Mouse (Mus musculus): ENCODE measurements around the gene Lrfn4.

Gene Lrfn4

GRCm38 (mm10) chr19:4615151-4616093 lies at the start of gene Lrfn4:
Gene Lrfn4, minus strand, starts transcription at chr19:4615667.
- DNase-seq (ENCODE audit: low read depth): peak; percentile 72

GRCm38 (mm10) chr19:4658156-4658555 lies 42.7 kb upstream of the Lrfn4 start:
- DNase-seq (ENCODE audit: low read depth): no peak

- DNase-seq (ENCODE audit: low read depth): no peak
These were observed 31.5 kb upstream of the Lrfn4 start for GRCm38 (mm10) chr19:4646917-4647492.

GRCm38 (mm10) chr19:4644271-4644670 lies 28.8 kb upstream of the Lrfn4 start:
- no peak for DNase-seq (ENCODE audit: low read depth)

- DNase-seq (ENCODE audit: low read depth): no peak
These were observed 20.5 kb upstream of the Lrfn4 start for GRCm38 (mm10) chr19:4635986-4636385.

- DNase-seq (ENCODE audit: low read depth): peak; percentile 60
These were observed 13.4 kb upstream of the Lrfn4 start for GRCm38 (mm10) chr19:4628819-4629218.

- DNase-seq (ENCODE audit: low read depth): no peak
These were observed 10.5 kb upstream of the Lrfn4 start for GRCm38 (mm10) chr19:4625829-4626535.

- DNase-seq (ENCODE audit: low read depth): peak; percentile 86
These were observed 9.8 kb upstream of the Lrfn4 start, which contains the start of gene Rce1 for GRCm38 (mm10) chr19:4625179-4625828. Gene Rce1, minus strand, starts transcription at chr19:4625641.

GRCm38 (mm10) chr19:4624406-4625178 lies 9.1 kb upstream of the Lrfn4 start:
- DNase-seq (ENCODE audit: low read depth): no peak

- no peak for DNase-seq (ENCODE audit: low read depth)
These were observed 8.5 kb upstream of the Lrfn4 start for GRCm38 (mm10) chr19:4624006-4624405.

GRCm38 (mm10) chr19:4623419-4623818 lies 8.0 kb upstream of the Lrfn4 start:
- no peak for DNase-seq (ENCODE audit: low read depth)

- DNase-seq (ENCODE audit: low read depth): no peak
These were observed 7.3 kb upstream of the Lrfn4 start for GRCm38 (mm10) chr19:4622780-4623179.

GRCm38 (mm10) chr19:4620721-4621120 lies 5.3 kb upstream of the Lrfn4 start:
- DNase-seq (ENCODE audit: low read depth): no peak

GRCm38 (mm10) chr19:4619461-4619860 lies 4.0 kb upstream of the Lrfn4 start:
- no peak for DNase-seq (ENCODE audit: low read depth)

- DNase-seq (ENCODE audit: low read depth): no peak
These were observed 2.7 kb upstream of the Lrfn4 start for GRCm38 (mm10) chr19:4618183-4618582.

- no peak for DNase-seq (ENCODE audit: low read depth)
These were observed 1.1 kb upstream of the Lrfn4 start for GRCm38 (mm10) chr19:4616546-4616945.

GRCm38 (mm10) chr19:4614305-4615150 lies 939 bp downstream of the Lrfn4 start:
- no peak for DNase-seq (ENCODE audit: low read depth)

GRCm38 (mm10) chr19:4613464-4614304 lies 1.8 kb downstream of the Lrfn4 start:
- no peak for DNase-seq (ENCODE audit: low read depth)

GRCm38 (mm10) chr19:4612181-4612961 lies 3.1 kb downstream of the Lrfn4 start:
- no peak for DNase-seq (ENCODE audit: low read depth)

Measured in c-Kit-positive CD71-positive TER-119-negative erythroid progenitor cells, embryonic 14.5 days (primary cell).